In genomic region chr4:97920287-97921079, GRCm38 (mm10) we compare ENCODE assay signal across 8 mouse cellular contexts.
DNase-seq lines count a peak whose midpoint lies in the region; ATAC-seq lines count a peak whose summit lies in the region.

No protein-coding gene starts in this region.

- H3K4me1 ChIP-seq in midbrain, embryonic 15.5 days = peaks cover 18% of the 10 kb centered on the region

- 52% methylated on average over 10 of the region's 10 CpGs for WGBS in midbrain, embryonic 15.5 days

- H3K27me3 ChIP-seq in midbrain, embryonic 15.5 days (replicated peaks) = no peaks in the 10 kb centered on the region

- H3K4me2 ChIP-seq in midbrain, embryonic 15.5 days = no peak overlapping the region

- no peak overlapping the region for H3K9ac ChIP-seq in midbrain, embryonic 15.5 days

- DNase-seq in ovary, postnatal 36 days (ENCODE audit: low spot score) = peak; percentile 24
- DNase-seq in ovary, adult 18-20 months (ENCODE audit: low spot score) = no peak
- DNase-seq in cerebellum, postnatal 14 days = peak; percentile 70 to 81
- peak; percentile 69 to 71 for DNase-seq in heart, adult 9 months (ENCODE audit: low spot score in 2 of 2)
- peak; percentile 34 for DNase-seq in kidney, adult 9 months
- DNase-seq in left cerebral cortex, adult 18-20 months (ENCODE audit: low spot score in 2 of 2) = no peak
- no peak for DNase-seq in urinary bladder, postnatal 10 days (ENCODE audit: low spot score)

- no peak overlapping the region for H3K4me3 ChIP-seq in midbrain, embryonic 15.5 days

- no peaks in the 10 kb centered on the region for H3K36me3 ChIP-seq in midbrain, embryonic 15.5 days (replicated peaks)

- peak overlapping the region; percentile 54; the same call in 1 of the 2 replicates for H3K27ac ChIP-seq in midbrain, embryonic 15.5 days

- ATAC-seq in midbrain, embryonic 15.5 days (replicated peaks) = no peak

- no peaks in the 10 kb centered on the region for H3K9me3 ChIP-seq in midbrain, embryonic 15.5 days

Comparison
In these comparisons a context has a peak if more than half of its experiments do, and no peak if none do; other contexts are left out.
1. DNase-seq: peak in ovary, postnatal 36 days (single experiment), cerebellum, postnatal 14 days (2 of 2), heart, adult 9 months (2 of 2) and kidney, adult 9 months (single experiment); none in ovary, adult 18-20 months (single experiment), left cerebral cortex, adult 18-20 months (0 of 2) and urinary bladder, postnatal 10 days (single experiment).